Mouse (Mus musculus) megakaryocyte, embryonic 14.5 days (primary cell): ENCODE results near the gene Tead2.

Source experiments
- FLI1 ChIP-seq: IDR thresholded peaks from 2 replicates; pipeline ENCODE4 v1.6.1; 2012; ENCODE audit warnings: low read length, inconsistent platforms, mixed read lengths
- GATA1 ChIP-seq: IDR thresholded peaks from 3 replicates; pipeline ENCODE4 v1.6.1; 2012; ENCODE audit warnings: mixed read lengths, low read length, inconsistent platforms, borderline replicate concordance

GRCm38 (mm10) chr7:45182199-45182601 is 33.4 kb upstream of the Tead2 start:
- TF ChIP-seq GATA1 = no peak
- no peak for TF ChIP-seq FLI1
